24 mouse cellular contexts compared by ENCODE assay signal in genomic region chr17:17516384-17517016, GRCm38 (mm10).
A peak's percentile ranks its signal among the peaks of the same experiment; 100 is the strongest.
DNase-seq lines count a peak whose midpoint lies in the region; ATAC-seq lines count a peak whose summit lies in the region.
"Had no signal": no experiment of that assay in that cellular context is flagged by ENCODE, and none has a peak within 500 bp of the region (broad histone marks: within the 10 kb centered on the region; RNA-seq: fewer than 3 reads in every experiment).

No protein-coding gene starts in this region.

- DNase-seq in kidney, adult 9 months = no peak
- DNase-seq in WW6 (ENCODE audit: low read depth, low spot score) = peak; percentile 38
- peak; percentile 34 for DNase-seq in splenic B cell, adult 2 months (ENCODE audit: low read depth, low spot score)
- DNase-seq in urinary bladder, postnatal 36 days (ENCODE audit: low spot score in 2 of 2) = no peak
- no peak for DNase-seq in spleen, postnatal 14 days (ENCODE audit: low spot score in 2 of 2)
- DNase-seq in layer of hippocampus, adult 9-11 months = no peak
- DNase-seq: cerebellum, adult 8-10 months; gastrocnemius, postnatal 10 days; heart, adult 11 months; heart, postnatal 14 days; kidney, adult 2 months; kidney, postnatal 25 days; liver, embryonic 13.5 days; lung, adult 2 months; midbrain, embryonic 14.5 days; thymus, postnatal 14 days had no signal

- H3K27me3 ChIP-seq in kidney, embryonic 15.5 days = no peaks in the 10 kb centered on the region
- no peaks in the 10 kb centered on the region for H3K27me3 ChIP-seq in intestine, embryonic 16.5 days (replicated peaks; ENCODE audit: control insufficient read depth, insufficient read depth, low read length)
- no peaks in the 10 kb centered on the region for H3K27me3 ChIP-seq in splenic B cell, adult 2 months (ENCODE audit: control insufficient read depth, insufficient read depth, low read length, poor library complexity, severe bottlenecking)
- H3K27me3 ChIP-seq: embryonic facial prominence, embryonic 15.5 days; heart, embryonic 13.5 days; liver, embryonic 13.5 days; megakaryocyte, embryonic 14.5 days; neural tube, embryonic 15.5 days had no signal

- H3K4me1 ChIP-seq in kidney, embryonic 15.5 days = no peaks in the 10 kb centered on the region
- no peaks in the 10 kb centered on the region for H3K4me1 ChIP-seq in intestine, embryonic 16.5 days (ENCODE audit: control insufficient read depth, insufficient read depth, low read length)
- H3K4me1 ChIP-seq: embryonic facial prominence, embryonic 15.5 days; heart, embryonic 13.5 days; liver, embryonic 13.5 days; neural tube, embryonic 15.5 days had no signal

- no peak overlapping the region for H3K4me3 ChIP-seq in kidney, embryonic 15.5 days (replicated peaks)
- no peak overlapping the region for H3K4me3 ChIP-seq in intestine, embryonic 16.5 days (ENCODE audit: low read length)
- H3K4me3 ChIP-seq: embryonic facial prominence, embryonic 15.5 days; heart, embryonic 13.5 days; liver, embryonic 13.5 days; megakaryocyte, embryonic 14.5 days; neural tube, embryonic 15.5 days had no signal

- H3K36me3 ChIP-seq in kidney, embryonic 15.5 days = no peaks in the 10 kb centered on the region
- H3K36me3 ChIP-seq in intestine, embryonic 16.5 days (ENCODE audit: control insufficient read depth, insufficient read depth, low read length) = no peaks in the 10 kb centered on the region
- no peaks in the 10 kb centered on the region for H3K36me3 ChIP-seq in splenic B cell, adult 2 months (ENCODE audit: control insufficient read depth, insufficient read depth, low read length, poor library complexity, severe bottlenecking)
- H3K36me3 ChIP-seq: embryonic facial prominence, embryonic 15.5 days; liver, embryonic 13.5 days; neural tube, embryonic 15.5 days had no signal

- no peak overlapping the region for H3K27ac ChIP-seq in kidney, embryonic 15.5 days
- no peak overlapping the region for H3K27ac ChIP-seq in intestine, embryonic 16.5 days (ENCODE audit: low read length)
- H3K27ac ChIP-seq: embryonic facial prominence, embryonic 15.5 days; heart, embryonic 13.5 days; hindbrain, postnatal 0 days; liver, embryonic 13.5 days; neural tube, embryonic 15.5 days had no signal

- H3K9ac ChIP-seq in kidney, embryonic 15.5 days = no peak overlapping the region
- H3K9ac ChIP-seq in intestine, embryonic 16.5 days (ENCODE audit: low read depth, low read length) = no peak overlapping the region
- H3K9ac ChIP-seq: embryonic facial prominence, embryonic 15.5 days; heart, embryonic 13.5 days; liver, embryonic 13.5 days; neural tube, embryonic 15.5 days had no signal

- H3K9me3 ChIP-seq in kidney, embryonic 15.5 days (replicated peaks) = no peaks in the 10 kb centered on the region
- H3K9me3 ChIP-seq in intestine, embryonic 16.5 days (ENCODE audit: control insufficient read depth, low read length) = no peaks in the 10 kb centered on the region
- H3K9me3 ChIP-seq: embryonic facial prominence, embryonic 15.5 days; heart, embryonic 13.5 days; liver, embryonic 13.5 days; megakaryocyte, embryonic 14.5 days; neural tube, embryonic 15.5 days had no signal

- 0 out of 2 replicates have a peak, but pooled peaks have one; percentile 29 for ATAC-seq in kidney, embryonic 15.5 days (replicated peaks; ENCODE audit: low FRiP score)
- peak; percentile 67; the same call in 1 of the 2 replicates for ATAC-seq in intestine, embryonic 16.5 days
- ATAC-seq: forebrain, embryonic 14.5 days; hindbrain, postnatal 0 days had no signal

- 62% methylated on average over 4 of the region's 4 CpGs for WGBS in kidney, embryonic 15.5 days
- WGBS in intestine, embryonic 16.5 days = 72% methylated on average over 4 of the region's 4 CpGs

- H3K4me2 ChIP-seq in kidney, embryonic 15.5 days = no peak overlapping the region
- no peak overlapping the region for H3K4me2 ChIP-seq in intestine, embryonic 16.5 days (ENCODE audit: low read depth, low read length)
- H3K4me2 ChIP-seq: embryonic facial prominence, embryonic 15.5 days; heart, embryonic 13.5 days; liver, embryonic 13.5 days; neural tube, embryonic 15.5 days had no signal

Comparison
In these comparisons a context has a peak if more than half of its experiments do, and no peak if none do; other contexts are left out.
1. DNase-seq: peak in WW6 (single experiment) and splenic B cell, adult 2 months (single experiment); none in kidney, adult 9 months (single experiment), urinary bladder, postnatal 36 days (0 of 2), spleen, postnatal 14 days (0 of 2) and layer of hippocampus, adult 9-11 months (single experiment).